Mouse (Mus musculus) hindbrain, embryonic 16.5 days (tissue): ENCODE measurements around the gene Dync1i2. TPM values are rescaled to one million over a fixed set of nuclear protein-coding genes. Genes with fewer than 3 reads are reported as not detected.
A peak's percentile ranks its signal among the peaks of the same experiment; 100 is the strongest.

ENCODE experiments used
- ATAC-seq: fragments of 200-750 bp; cut with Nextera tagmentation; 2 replicates; pipeline ENCODE4 v1.8.0; 2017; ENCODE audit warnings: moderate TSS enrichment, moderate library complexity
- H3K27ac ChIP-seq: fragments of 300-500 bp; sonication (generic); 2 replicates; pipeline ENCODE4 v1.5.1; 2014; ENCODE audit warnings: low read depth, mild to moderate bottlenecking, control low read depth, low read length, moderate library complexity
- H3K27me3 ChIP-seq: fragments of 300-500 bp; sonication (generic); replicated peaks from 2 replicates; pipeline ENCODE4 v1.6.1; 2014; ENCODE audit warnings: low read length; ENCODE audit not compliant: control insufficient read depth, insufficient read depth
- H3K36me3 ChIP-seq: fragments of 300-500 bp; sonication (generic); 2 replicates; pipeline ENCODE4 v1.6.1; 2014; ENCODE audit warnings: mild to moderate bottlenecking, low read length, moderate library complexity, mixed read lengths; ENCODE audit not compliant: control insufficient read depth, insufficient read depth
- H3K4me1 ChIP-seq: fragments of 300-500 bp; sonication (generic); 2 replicates; pipeline ENCODE4 v1.6.1; 2014; ENCODE audit warnings: low read depth, low read length; ENCODE audit not compliant: control insufficient read depth, insufficient read depth
- H3K4me2 ChIP-seq: fragments of 300-500 bp; sonication (generic); 2 replicates; pipeline ENCODE4 v1.6.1; 2014; ENCODE audit warnings: mild to moderate bottlenecking, low read length, control low read depth, moderate library complexity
- H3K4me3 ChIP-seq: fragments of 300-500 bp; sonication (generic); 2 replicates; pipeline ENCODE4 v1.5.1; 2014; ENCODE audit warnings: mild to moderate bottlenecking, low read length, control low read depth, moderate library complexity
- H3K9ac ChIP-seq: fragments of 300-500 bp; sonication (generic); 2 replicates; pipeline ENCODE4 v1.6.1; 2014; ENCODE audit warnings: low read depth, mild to moderate bottlenecking, control low read depth, low read length, moderate library complexity
- H3K9me3 ChIP-seq: fragments of 300-500 bp; sonication (generic); 2 replicates; pipeline ENCODE4 v1.6.1; 2014; ENCODE audit warnings: mild to moderate bottlenecking, low read length, moderate library complexity; ENCODE audit not compliant: control insufficient read depth
- WGBS: fragments of 180-500 bp; shearing (Covaris S2); extraction: QIAGEN DNeasy Blood & Tissue Kit; methylation state at CpG from one replicate; pipeline ENCODE4 v1.1.7; 2014; 5-methylcytosine and 5-hydroxymethylcytosine counted together
- polyA plus RNA-seq: library from polyadenylated mRNA; unstranded; fragments of >200 nt; fragmentation: Nextera tagmentation; extraction: Ambion mirVana; gene quantifications from 2 replicates; pipeline ENCODE4 v1.2.1, GENCODE M21; 2015

Dync1i2 gene
- polyA plus RNA-seq, 1 experiment from 2014 or later = 145 TPM

DNA sequence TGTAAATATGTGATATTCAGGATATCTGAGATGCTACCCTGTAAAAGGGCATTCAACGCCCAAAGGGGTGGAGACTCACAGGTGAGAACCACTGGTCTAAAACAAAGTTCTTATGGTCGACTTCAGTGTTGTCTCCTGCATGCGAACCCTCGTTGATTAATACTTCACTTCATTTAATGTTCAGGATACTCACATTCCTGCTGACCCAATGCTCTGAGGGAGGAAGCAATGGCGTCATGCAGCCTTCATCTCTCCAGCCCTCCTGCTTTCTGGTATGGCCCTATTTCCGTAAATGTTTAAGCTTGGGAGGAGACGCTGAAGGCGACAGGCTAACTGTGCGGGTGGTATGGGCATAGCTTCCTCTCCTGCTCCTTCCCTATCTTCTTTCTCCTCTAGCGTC, 31.8 kb upstream of the Dync1i2 start:
- Histone ChIP-seq H3K27me3 (no peaks in the 10 kb centered on the region), H3K4me2 (no peak overlapping the region), H3K9me3 (peaks cover 3% of the 10 kb centered on the region; the same call in 1 of the 2 replicates), H3K27ac (no peak overlapping the region), H3K9ac (no peak overlapping the region), H3K36me3 (no peaks in the 10 kb centered on the region), H3K4me1 (no peaks in the 10 kb centered on the region), H3K4me3 (no peak overlapping the region)
- ATAC-seq = no peak
- 89% methylated on average over 10 of the region's 10 CpGs for WGBS

GRCm38 (mm10) chr2:71180566-71181217, 30.8 kb upstream of the Dync1i2 start:
- 59% methylated on average over 8 of the region's 8 CpGs for WGBS
- Histone ChIP-seq H3K9ac (no peak overlapping the region), H3K4me2 (no peak overlapping the region), H3K4me1 (no peaks in the 10 kb centered on the region), H3K27ac (no peak overlapping the region), H3K9me3 (peaks cover 3% of the 10 kb centered on the region; the same call in 1 of the 2 replicates), H3K27me3 (no peaks in the 10 kb centered on the region), H3K4me3 (no peak overlapping the region), H3K36me3 (no peaks in the 10 kb centered on the region)
- no peak for ATAC-seq

GRCm38 (mm10) chr2:71187950-71188349, 23.6 kb upstream of the Dync1i2 start:
- no peak for ATAC-seq
- no peak overlapping the region for H3K4me3 ChIP-seq
- WGBS = 61% methylated on average over 3 of the region's 3 CpGs
- H3K4me1 ChIP-seq = peaks cover 14% of the 10 kb centered on the region
- no peaks in the 10 kb centered on the region for H3K36me3 ChIP-seq
- no peak overlapping the region for H3K9ac ChIP-seq
- no peak overlapping the region for H3K27ac ChIP-seq
- H3K9me3 ChIP-seq = no peaks in the 10 kb centered on the region
- H3K4me2 ChIP-seq = no peak overlapping the region
- no peaks in the 10 kb centered on the region for H3K27me3 ChIP-seq

DNA sequence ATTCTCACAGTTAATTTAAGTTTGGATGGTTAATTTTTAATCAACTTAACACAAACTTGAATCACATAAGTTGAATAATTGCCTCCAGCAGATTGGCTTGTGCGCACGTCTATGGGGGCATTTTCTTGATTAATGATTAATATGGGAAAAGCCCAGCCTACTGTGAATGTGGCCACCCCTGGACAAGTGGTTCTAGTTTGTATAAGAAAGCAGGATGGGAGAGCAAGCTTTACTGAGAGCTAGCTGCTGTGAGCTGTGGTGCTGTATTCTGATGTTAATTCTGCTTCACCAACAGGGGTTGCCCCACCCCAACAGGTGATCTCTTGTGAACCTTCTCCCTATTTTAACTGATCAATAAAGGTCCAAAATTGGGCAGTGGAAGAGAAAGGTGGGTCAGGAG, 22.6 kb upstream of the Dync1i2 start:
- Histone ChIP-seq H3K27me3 (no peaks in the 10 kb centered on the region), H3K9me3 (no peaks in the 10 kb centered on the region), H3K27ac (no peak overlapping the region), H3K4me2 (no peak overlapping the region), H3K4me1 (peaks cover 14% of the 10 kb centered on the region), H3K36me3 (no peaks in the 10 kb centered on the region), H3K9ac (no peak overlapping the region), H3K4me3 (no peak overlapping the region)
- ATAC-seq = no peak
- 39% methylated on average over 2 of the region's 2 CpGs for WGBS

GRCm38 (mm10) chr2:71191391-71192194, 19.9 kb upstream of the Dync1i2 start:
- 14% methylated on average over 16 of the region's 16 CpGs for WGBS
- Histone ChIP-seq H3K4me2 (peak overlapping the region; percentile 53), H3K9me3 (no peaks in the 10 kb centered on the region), H3K36me3 (no peaks in the 10 kb centered on the region), H3K27me3 (no peaks in the 10 kb centered on the region), H3K4me3 (peak overlapping the region; percentile 17), H3K27ac (peak overlapping the region; percentile 40; the same call in 1 of the 2 replicates), H3K4me1 (peaks cover 17% of the 10 kb centered on the region), H3K9ac (peak overlapping the region; percentile 42)
- ATAC-seq = peak; percentile 62; the same call in 1 of the 2 replicates

GRCm38 (mm10) chr2:71192195-71192807, 19.2 kb upstream of the Dync1i2 start:
- Histone ChIP-seq H3K4me3 (peak overlapping the region; percentile 17), H3K9ac (peak overlapping the region; percentile 42), H3K27ac (peak overlapping the region; percentile 40; the same call in 1 of the 2 replicates), H3K27me3 (no peaks in the 10 kb centered on the region), H3K9me3 (no peaks in the 10 kb centered on the region), H3K4me2 (peak overlapping the region; percentile 53), H3K4me1 (peaks cover 17% of the 10 kb centered on the region), H3K36me3 (no peaks in the 10 kb centered on the region)
- WGBS = 40% methylated on average over 17 of the region's 17 CpGs
- ATAC-seq = 0 out of 2 replicates have a peak, but pooled peaks have one; percentile 17

DNA sequence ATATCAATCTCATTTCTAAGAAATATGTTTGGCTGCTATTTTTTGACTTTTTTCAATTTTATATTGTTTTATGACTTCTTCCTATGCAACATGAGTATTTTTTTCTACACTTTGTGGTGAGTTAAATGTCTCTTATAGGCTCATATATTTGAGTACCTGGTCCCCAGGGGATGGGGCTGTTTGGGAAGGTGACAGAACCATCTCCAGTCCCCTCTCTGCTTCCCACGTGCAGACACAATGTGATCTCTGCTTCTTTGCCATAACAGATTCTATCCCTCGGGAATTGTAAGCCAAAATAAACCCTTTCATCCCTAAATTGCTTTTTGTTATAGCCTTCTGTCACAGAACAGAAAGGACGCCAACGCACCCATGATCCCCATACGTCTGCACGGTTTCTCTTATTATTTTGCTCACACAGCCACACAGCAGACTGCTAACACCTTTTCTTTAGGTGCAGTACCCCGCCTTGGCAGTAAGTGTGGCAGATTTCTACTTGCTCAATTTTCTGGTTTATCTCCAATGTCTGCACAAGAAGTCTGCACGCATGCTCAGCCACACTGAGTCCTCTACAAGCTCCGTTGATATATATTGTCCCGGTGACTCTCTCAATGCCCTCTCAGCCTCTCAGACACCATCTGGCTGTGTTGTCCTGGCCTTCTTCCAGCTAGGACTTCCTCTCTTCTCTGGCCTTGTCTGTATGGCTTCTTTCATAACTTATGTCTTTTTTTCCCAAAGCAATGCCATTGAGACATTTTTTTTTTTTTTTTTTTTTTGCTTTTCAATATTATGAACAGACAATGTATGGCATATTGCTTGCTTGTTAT, 17.2 kb upstream of the Dync1i2 start:
- ATAC-seq = peak; percentile 65
- H3K9ac ChIP-seq = no peak overlapping the region
- no peaks in the 10 kb centered on the region for H3K9me3 ChIP-seq
- H3K27me3 ChIP-seq = no peaks in the 10 kb centered on the region
- no peak overlapping the region for H3K4me2 ChIP-seq
- peaks cover 17% of the 10 kb centered on the region for H3K4me1 ChIP-seq
- WGBS = 36% methylated on average over 10 of the region's 10 CpGs
- H3K36me3 ChIP-seq = no peaks in the 10 kb centered on the region
- no peak overlapping the region for H3K27ac ChIP-seq
- H3K4me3 ChIP-seq = no peak overlapping the region

- peaks cover 7% of the 10 kb centered on the region for H3K4me1 ChIP-seq
- WGBS = 86% methylated on average over 4 of the region's 4 CpGs
- no peak overlapping the region for H3K27ac ChIP-seq
- H3K4me2 ChIP-seq = no peak overlapping the region
- no peak for ATAC-seq
- H3K36me3 ChIP-seq = no peaks in the 10 kb centered on the region
- H3K27me3 ChIP-seq = no peaks in the 10 kb centered on the region
- no peaks in the 10 kb centered on the region for H3K9me3 ChIP-seq
- no peak overlapping the region for H3K9ac ChIP-seq
- H3K4me3 ChIP-seq = no peak overlapping the region
Observed at GRCm38 (mm10) chr2:71196947-71197346, 14.6 kb upstream of the Dync1i2 start.
